Mouse (Mus musculus) heart, embryonic 11.5 days (tissue): Measurements from ENCODE around the gene Senp1. TPM values are rescaled to one million over a fixed set of nuclear protein-coding genes. Genes with fewer than 3 reads are reported as not detected.

Source experiments
- ATAC-seq: fragments of 200-750 bp; cut with Nextera tagmentation; replicated peaks from 2 replicates; pipeline ENCODE4 v1.8.0; 2017; ENCODE audit warnings: moderate library complexity; ENCODE audit not compliant: insufficient number of reproducible peaks, low FRiP score, low TSS enrichment
- H3K27ac ChIP-seq: fragments of 300-500 bp; sonication (generic); 2 replicates; pipeline ENCODE4 v1.5.1; 2014; ENCODE audit warnings: mild to moderate bottlenecking, low read depth, low read length
- H3K27me3 ChIP-seq: fragments of 300-500 bp; sonication (generic); 2 replicates; pipeline ENCODE4 v1.6.1; 2014; ENCODE audit warnings: mild to moderate bottlenecking, low read length, mixed read lengths; ENCODE audit not compliant: control insufficient read depth, insufficient read depth
- H3K36me3 ChIP-seq: fragments of 300-500 bp; sonication (generic); 2 replicates; pipeline ENCODE4 v1.6.1; 2014; ENCODE audit warnings: mild to moderate bottlenecking, low read length, moderate library complexity, mixed read lengths; ENCODE audit not compliant: control insufficient read depth, insufficient read depth
- H3K4me1 ChIP-seq: fragments of 300-500 bp; sonication (generic); 2 replicates; pipeline ENCODE4 v1.6.1; 2014; ENCODE audit warnings: low read length; ENCODE audit not compliant: control insufficient read depth, insufficient read depth
- H3K4me2 ChIP-seq: fragments of 300-500 bp; sonication (generic); 2 replicates; pipeline ENCODE4 v1.6.1; 2014; ENCODE audit warnings: mild to moderate bottlenecking, moderate library complexity
- H3K4me3 ChIP-seq: fragments of 300-500 bp; sonication (generic); 2 replicates; pipeline ENCODE4 v1.5.1; 2014; ENCODE audit warnings: low read depth, low read length
- H3K9ac ChIP-seq: fragments of 300-500 bp; sonication (generic); 2 replicates; pipeline ENCODE4 v1.6.1; 2014; ENCODE audit warnings: mild to moderate bottlenecking, low read depth, low read length, moderate library complexity
- H3K9me3 ChIP-seq: fragments of 300-500 bp; sonication (generic); replicated peaks from 2 replicates; pipeline ENCODE4 v1.6.1; 2016; ENCODE audit warnings: low read length; ENCODE audit not compliant: control insufficient read depth
- WGBS: fragments of 180-500 bp; shearing (Covaris S2); extraction: QIAGEN DNeasy Blood & Tissue Kit; methylation state at CpG from one replicate; pipeline ENCODE4 v1.1.7; 2014; ENCODE audit not compliant: insufficient replicate concordance; 5-methylcytosine and 5-hydroxymethylcytosine counted together
- polyA plus RNA-seq: library from polyadenylated mRNA; unstranded; fragments of >200 nt; fragmentation: Nextera tagmentation; extraction: Ambion mirVana; gene quantifications from 2 replicates; pipeline ENCODE4 v1.2.1, GENCODE M21; 2014

The Senp1 gene
- polyA plus RNA-seq, 1 experiment from 2014 or later: 25.1 TPM

GRCm38 (mm10) chr15:98074521-98074920 lies 19.0 kb downstream of the Senp1 start:
- WGBS: 90% methylated on average over 8 of the region's 8 CpGs
- H3K36me3 ChIP-seq: peaks cover 36% of the 10 kb centered on the region
- H3K4me2 ChIP-seq: no peak overlapping the region
- H3K9me3 ChIP-seq: no peaks in the 10 kb centered on the region
- no peak overlapping the region for H3K4me3 ChIP-seq
- no peak overlapping the region for H3K27ac ChIP-seq
- no peak for ATAC-seq
- H3K9ac ChIP-seq: no peak overlapping the region
- no peaks in the 10 kb centered on the region for H3K4me1 ChIP-seq
- no peaks in the 10 kb centered on the region for H3K27me3 ChIP-seq

- no peaks in the 10 kb centered on the region for H3K9me3 ChIP-seq
- H3K4me2 ChIP-seq: no peak overlapping the region
- 89% methylated on average over 3 of the region's 3 CpGs for WGBS
- peaks cover 29% of the 10 kb centered on the region for H3K36me3 ChIP-seq
- no peak overlapping the region for H3K4me3 ChIP-seq
- H3K27me3 ChIP-seq: no peaks in the 10 kb centered on the region
- no peak overlapping the region for H3K27ac ChIP-seq
- H3K9ac ChIP-seq: no peak overlapping the region
- no peaks in the 10 kb centered on the region for H3K4me1 ChIP-seq
- no peak for ATAC-seq
These were observed 23.2 kb downstream of the Senp1 start for GRCm38 (mm10) chr15:98070376-98070775.

GRCm38 (mm10) chr15:98069566-98070245 lies 23.8 kb downstream of the Senp1 start:
- H3K27me3 ChIP-seq: no peaks in the 10 kb centered on the region
- no peaks in the 10 kb centered on the region for H3K9me3 ChIP-seq
- no peak overlapping the region for H3K27ac ChIP-seq
- H3K36me3 ChIP-seq: peaks cover 26% of the 10 kb centered on the region
- no peak overlapping the region for H3K9ac ChIP-seq
- no peak for ATAC-seq
- WGBS: 83% methylated on average over 8 of the region's 8 CpGs
- H3K4me3 ChIP-seq: no peak overlapping the region
- no peaks in the 10 kb centered on the region for H3K4me1 ChIP-seq
- no peak overlapping the region for H3K4me2 ChIP-seq

GRCm38 (mm10) chr15:98068506-98068905 lies 25.0 kb downstream of the Senp1 start:
- ATAC-seq: no peak
- Histone ChIP-seq H3K4me2 (no peak overlapping the region), H3K27me3 (no peaks in the 10 kb centered on the region), H3K9ac (no peak overlapping the region), H3K36me3 (peaks cover 26% of the 10 kb centered on the region), H3K9me3 (no peaks in the 10 kb centered on the region), H3K4me3 (no peak overlapping the region), H3K27ac (no peak overlapping the region), H3K4me1 (no peaks in the 10 kb centered on the region)
- 89% methylated on average over 9 of the region's 9 CpGs for WGBS

GRCm38 (mm10) chr15:98067492-98067891 lies 26.1 kb downstream of the Senp1 start:
- no peak overlapping the region for H3K4me2 ChIP-seq
- no peak overlapping the region for H3K27ac ChIP-seq
- no peaks in the 10 kb centered on the region for H3K4me1 ChIP-seq
- H3K9me3 ChIP-seq: no peaks in the 10 kb centered on the region
- no peak for ATAC-seq
- H3K9ac ChIP-seq: no peak overlapping the region
- H3K27me3 ChIP-seq: no peaks in the 10 kb centered on the region
- H3K4me3 ChIP-seq: no peak overlapping the region
- H3K36me3 ChIP-seq: peaks cover 26% of the 10 kb centered on the region
- WGBS: 57% methylated on average over 3 of the region's 3 CpGs

- H3K4me3 ChIP-seq: no peak overlapping the region
- 89% methylated on average over 12 of the region's 12 CpGs for WGBS
- no peaks in the 10 kb centered on the region for H3K9me3 ChIP-seq
- H3K4me1 ChIP-seq: no peaks in the 10 kb centered on the region
- H3K4me2 ChIP-seq: no peak overlapping the region
- ATAC-seq: no peak
- H3K27ac ChIP-seq: no peak overlapping the region
- H3K9ac ChIP-seq: no peak overlapping the region
- peaks cover 24% of the 10 kb centered on the region for H3K36me3 ChIP-seq
- no peaks in the 10 kb centered on the region for H3K27me3 ChIP-seq
These were observed 26.9 kb downstream of the Senp1 start for GRCm38 (mm10) chr15:98066602-98067001.

GRCm38 (mm10) chr15:98065881-98066280 lies 27.7 kb downstream of the Senp1 start:
- no peak overlapping the region for H3K27ac ChIP-seq
- no peaks in the 10 kb centered on the region for H3K27me3 ChIP-seq
- no peak overlapping the region for H3K4me2 ChIP-seq
- no peaks in the 10 kb centered on the region for H3K9me3 ChIP-seq
- no peak for ATAC-seq
- 87% methylated on average over 5 of the region's 5 CpGs for WGBS
- H3K36me3 ChIP-seq: peaks cover 24% of the 10 kb centered on the region
- H3K4me1 ChIP-seq: no peaks in the 10 kb centered on the region
- H3K9ac ChIP-seq: no peak overlapping the region
- H3K4me3 ChIP-seq: no peak overlapping the region

GRCm38 (mm10) chr15:98055246-98055645 lies 38.3 kb downstream of the Senp1 start:
- Histone ChIP-seq H3K27me3 (no peaks in the 10 kb centered on the region), H3K9ac (no peak overlapping the region), H3K36me3 (peaks cover 22% of the 10 kb centered on the region), H3K4me1 (no peaks in the 10 kb centered on the region; the same call in 1 of the 2 replicates), H3K4me2 (no peak overlapping the region), H3K9me3 (no peaks in the 10 kb centered on the region), H3K4me3 (no peak overlapping the region), H3K27ac (no peak overlapping the region)
- no peak for ATAC-seq
- 22% methylated on average over 5 of the region's 5 CpGs for WGBS

- peaks cover 22% of the 10 kb centered on the region for H3K36me3 ChIP-seq
- no peaks in the 10 kb centered on the region for H3K27me3 ChIP-seq
- no peak overlapping the region for H3K4me3 ChIP-seq
- H3K4me1 ChIP-seq: no peaks in the 10 kb centered on the region; the same call in 1 of the 2 replicates
- 71% methylated on average over 5 of the region's 5 CpGs for WGBS
- no peak overlapping the region for H3K9ac ChIP-seq
- no peak overlapping the region for H3K4me2 ChIP-seq
- no peak for ATAC-seq
- H3K9me3 ChIP-seq: no peaks in the 10 kb centered on the region
- H3K27ac ChIP-seq: 0 out of 2 replicates have a peak overlapping the region, but pooled peaks have one; percentile 6
These were observed 41.9 kb downstream of the Senp1 start for GRCm38 (mm10) chr15:98051685-98052084.
